Mouse (Mus musculus): ENCODE measurements at regions not wholly inside any gene's neighbourhood (a gene's known extent, or its start where the extent isn't known, plus 50 kb on each side); places are given as distances from the start of the nearest gene placed in this dataset.

DNA sequence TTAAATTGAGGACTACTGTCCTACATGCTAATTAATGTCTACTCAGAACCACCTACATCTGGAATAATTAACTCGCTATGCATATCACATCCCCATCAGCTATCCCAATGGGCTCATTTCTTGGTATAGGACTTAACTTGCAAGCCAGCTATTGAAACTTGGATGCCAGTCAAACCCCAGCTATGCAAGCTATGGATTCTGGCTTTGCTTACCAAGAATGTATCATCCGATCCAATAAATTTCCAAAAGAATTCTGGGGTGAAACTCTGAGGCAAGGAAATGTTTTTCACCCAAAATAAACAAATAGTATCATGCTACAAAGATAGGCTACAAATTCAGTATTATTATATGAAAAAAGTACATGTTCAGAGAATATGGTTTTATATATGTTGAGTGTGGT, 392.8 kb upstream of the Adamts5 start:
- Histone ChIP-seq H3K4me3 (ENCODE audit: low read depth, low read length) (no peak overlapping the region), H3K9me3 (ENCODE audit: control insufficient read depth, low read length) (no peaks in the 10 kb centered on the region), H3K4me1 (ENCODE audit: control insufficient read depth, insufficient read depth, low read length) (no peaks in the 10 kb centered on the region), H3K4me2 (no peak overlapping the region), H3K27ac (ENCODE audit: low read depth, low read length) (no peak overlapping the region), H3K36me3 (ENCODE audit: control insufficient read depth, insufficient read depth, low read length) (no peaks in the 10 kb centered on the region), H3K9ac (ENCODE audit: low read length) (no peak overlapping the region), H3K27me3 (ENCODE audit: control insufficient read depth, insufficient read depth, low read length) (no peaks in the 10 kb centered on the region)
- 91% methylated on average over 2 of the region's 2 CpGs for WGBS
- DNase-seq (ENCODE audit: low spot score, missing footprints) (no peak), ATAC-seq (ENCODE audit: low FRiP score) (no peak)

DNA sequence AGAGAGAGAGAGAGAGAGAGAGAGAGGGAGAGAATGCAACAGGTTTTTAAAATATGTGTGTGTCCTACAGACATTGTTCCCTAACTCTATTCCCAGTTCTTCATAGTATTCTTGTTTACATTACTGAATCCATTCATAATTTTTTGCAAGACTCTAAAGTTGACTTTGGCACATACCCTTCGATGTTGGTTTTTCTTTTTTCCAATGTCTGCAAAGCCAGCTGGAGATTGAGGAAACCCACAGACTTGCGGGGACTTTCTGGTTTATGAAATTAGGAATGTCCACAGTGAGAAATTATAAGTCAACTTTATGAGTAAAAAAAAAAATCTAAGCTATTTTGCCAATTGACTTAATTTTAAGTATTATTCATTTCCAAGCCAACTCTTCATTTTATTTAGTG, 379.7 kb upstream of the Adamts5 start:
- Histone ChIP-seq H3K36me3 (ENCODE audit: control insufficient read depth, insufficient read depth, low read length) (no peaks in the 10 kb centered on the region), H3K9me3 (ENCODE audit: control insufficient read depth, low read length) (no peaks in the 10 kb centered on the region), H3K27ac (ENCODE audit: low read depth, low read length) (no peak overlapping the region), H3K4me3 (ENCODE audit: low read depth, low read length) (no peak overlapping the region), H3K4me1 (ENCODE audit: control insufficient read depth, insufficient read depth, low read length) (no peaks in the 10 kb centered on the region), H3K4me2 (no peak overlapping the region), H3K9ac (ENCODE audit: low read length) (no peak overlapping the region), H3K27me3 (ENCODE audit: control insufficient read depth, insufficient read depth, low read length) (no peaks in the 10 kb centered on the region)
- ATAC-seq (ENCODE audit: low FRiP score) (no peak), DNase-seq (ENCODE audit: low spot score, missing footprints) (no peak)
- WGBS, result 88% methylated on average over 2 of the region's 2 CpGs

DNA sequence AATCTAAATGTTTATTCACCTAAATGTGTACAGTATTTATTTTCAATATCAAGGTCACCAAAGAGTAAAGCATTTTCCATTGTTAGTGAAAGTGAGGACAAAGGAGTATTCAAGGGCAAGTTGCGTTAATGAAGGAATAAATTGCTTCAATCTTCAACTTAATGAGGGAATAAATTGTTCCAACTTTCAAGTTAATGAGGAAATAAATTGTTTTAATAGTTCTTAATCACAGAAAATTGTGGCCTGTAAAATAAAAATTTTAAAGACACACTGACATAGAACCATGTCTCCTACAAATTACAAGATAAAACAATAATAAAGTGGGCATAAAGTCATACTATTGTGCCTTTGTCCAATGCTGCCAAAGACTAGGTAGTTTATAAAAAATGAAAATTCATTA, 375.4 kb upstream of the Adamts5 start:
- no peaks in the 10 kb centered on the region for H3K27me3 ChIP-seq (ENCODE audit: control insufficient read depth, insufficient read depth, low read length)
- DNase-seq (ENCODE audit: low spot score, missing footprints) (no peak), ATAC-seq (ENCODE audit: low FRiP score) (no peak)
- 85% methylated on average over 1 of the region's 1 CpGs for WGBS
- no peak overlapping the region for H3K27ac ChIP-seq (ENCODE audit: low read depth, low read length)
- H3K4me1 ChIP-seq (ENCODE audit: control insufficient read depth, insufficient read depth, low read length), result no peaks in the 10 kb centered on the region
- no peak overlapping the region for H3K4me3 ChIP-seq (ENCODE audit: low read depth, low read length)
- H3K4me2 ChIP-seq, result no peak overlapping the region
- H3K9ac ChIP-seq (ENCODE audit: low read length), result no peak overlapping the region
- no peaks in the 10 kb centered on the region for H3K9me3 ChIP-seq (ENCODE audit: control insufficient read depth, low read length)
- H3K36me3 ChIP-seq (ENCODE audit: control insufficient read depth, insufficient read depth, low read length), result no peaks in the 10 kb centered on the region

DNA sequence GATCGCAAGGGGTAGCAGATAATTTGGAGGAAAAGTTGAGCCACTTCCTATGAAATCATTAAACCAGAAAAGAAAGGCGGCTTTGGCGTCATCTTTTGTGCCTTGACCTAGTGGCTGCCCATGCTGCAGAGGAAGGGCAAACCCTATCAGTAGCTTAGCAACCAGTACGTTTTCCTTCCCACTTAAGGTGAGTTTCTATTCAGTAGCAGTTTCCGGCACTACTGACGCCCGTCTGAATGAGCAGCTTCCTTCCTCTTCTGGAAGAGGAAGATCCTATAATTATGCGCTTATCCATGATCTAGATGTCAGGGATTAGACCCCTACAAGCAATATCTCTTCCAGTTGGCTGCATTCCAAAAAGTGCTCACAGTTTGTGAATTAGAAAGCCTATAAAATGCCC, 360.0 kb upstream of the Adamts5 start:
- no peak overlapping the region for H3K9ac ChIP-seq (ENCODE audit: low read length)
- no peak for DNase-seq (ENCODE audit: low spot score, missing footprints)
- no peak for ATAC-seq (ENCODE audit: low FRiP score)
- WGBS, result 62% methylated on average over 8 of the region's 8 CpGs
- no peaks in the 10 kb centered on the region for H3K4me1 ChIP-seq (ENCODE audit: control insufficient read depth, insufficient read depth, low read length)
- H3K27ac ChIP-seq (ENCODE audit: low read depth, low read length), result no peak overlapping the region
- no peaks in the 10 kb centered on the region for H3K27me3 ChIP-seq (ENCODE audit: control insufficient read depth, insufficient read depth, low read length)
- no peak overlapping the region for H3K4me2 ChIP-seq
- no peaks in the 10 kb centered on the region for H3K9me3 ChIP-seq (ENCODE audit: control insufficient read depth, low read length)
- no peak overlapping the region for H3K4me3 ChIP-seq (ENCODE audit: low read depth, low read length)
- no peaks in the 10 kb centered on the region for H3K36me3 ChIP-seq (ENCODE audit: control insufficient read depth, insufficient read depth, low read length)

DNA sequence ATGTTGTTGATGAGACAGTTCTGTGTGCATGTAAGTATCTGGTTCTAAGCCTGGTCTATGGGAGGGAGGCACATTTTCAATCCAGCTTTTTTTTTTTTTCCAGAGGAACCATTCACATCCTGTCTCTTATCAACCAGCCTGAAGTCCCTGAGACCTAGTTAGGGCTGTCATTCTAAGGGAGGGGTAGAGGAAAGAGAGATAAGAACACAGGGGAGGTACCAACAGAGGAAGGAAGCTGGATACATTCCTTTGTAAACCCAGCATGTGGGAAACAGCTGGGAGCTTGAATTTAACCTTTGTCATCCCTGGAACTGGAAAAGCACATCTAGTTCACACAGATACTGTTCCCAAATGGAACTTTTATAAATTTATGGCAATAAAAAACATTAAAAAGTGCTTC, 351.0 kb upstream of the Adamts5 start:
- no peaks in the 10 kb centered on the region for H3K36me3 ChIP-seq (ENCODE audit: control insufficient read depth, insufficient read depth, low read length)
- H3K27ac ChIP-seq (ENCODE audit: low read depth, low read length), result no peak overlapping the region
- no peak overlapping the region for H3K9ac ChIP-seq (ENCODE audit: low read length)
- H3K9me3 ChIP-seq (ENCODE audit: control insufficient read depth, low read length), result no peaks in the 10 kb centered on the region
- H3K4me2 ChIP-seq, result no peak overlapping the region
- no peaks in the 10 kb centered on the region for H3K4me1 ChIP-seq (ENCODE audit: control insufficient read depth, insufficient read depth, low read length)
- ATAC-seq (ENCODE audit: low FRiP score), result no peak
- DNase-seq (ENCODE audit: low spot score, missing footprints), result no peak
- no peak overlapping the region for H3K4me3 ChIP-seq (ENCODE audit: low read depth, low read length)
- H3K27me3 ChIP-seq (ENCODE audit: control insufficient read depth, insufficient read depth, low read length), result no peaks in the 10 kb centered on the region

DNA sequence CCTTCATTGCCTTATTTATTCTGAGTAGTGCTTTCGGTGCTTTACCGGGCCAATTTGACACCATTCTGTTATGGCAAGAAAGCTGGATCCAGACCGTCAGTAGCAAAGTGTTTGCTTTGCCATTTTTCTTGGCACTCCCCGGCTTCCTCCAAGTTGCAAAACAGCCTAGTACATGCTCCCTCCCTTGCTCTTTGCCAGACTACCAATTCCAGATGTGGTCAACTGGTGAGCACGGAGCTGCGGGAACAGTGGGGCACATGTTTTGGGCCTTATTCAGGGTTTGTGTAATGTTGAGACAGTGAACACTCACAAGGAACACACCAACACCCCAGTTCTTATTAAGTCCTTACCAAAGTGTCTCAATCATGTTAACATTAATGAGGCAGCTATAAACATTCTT, 348.4 kb upstream of the Adamts5 start:
- Histone ChIP-seq H3K27ac (ENCODE audit: low read depth, low read length) (no peak overlapping the region), H3K27me3 (ENCODE audit: control insufficient read depth, insufficient read depth, low read length) (no peaks in the 10 kb centered on the region), H3K9me3 (ENCODE audit: control insufficient read depth, low read length) (no peaks in the 10 kb centered on the region), H3K4me1 (ENCODE audit: control insufficient read depth, insufficient read depth, low read length) (no peaks in the 10 kb centered on the region), H3K9ac (ENCODE audit: low read length) (no peak overlapping the region), H3K36me3 (ENCODE audit: control insufficient read depth, insufficient read depth, low read length) (no peaks in the 10 kb centered on the region), H3K4me2 (no peak overlapping the region), H3K4me3 (ENCODE audit: low read depth, low read length) (no peak overlapping the region)
- ATAC-seq (ENCODE audit: low FRiP score) (no peak), DNase-seq (ENCODE audit: low spot score, missing footprints) (no peak)
- WGBS, result 84% methylated on average over 6 of the region's 6 CpGs

DNA sequence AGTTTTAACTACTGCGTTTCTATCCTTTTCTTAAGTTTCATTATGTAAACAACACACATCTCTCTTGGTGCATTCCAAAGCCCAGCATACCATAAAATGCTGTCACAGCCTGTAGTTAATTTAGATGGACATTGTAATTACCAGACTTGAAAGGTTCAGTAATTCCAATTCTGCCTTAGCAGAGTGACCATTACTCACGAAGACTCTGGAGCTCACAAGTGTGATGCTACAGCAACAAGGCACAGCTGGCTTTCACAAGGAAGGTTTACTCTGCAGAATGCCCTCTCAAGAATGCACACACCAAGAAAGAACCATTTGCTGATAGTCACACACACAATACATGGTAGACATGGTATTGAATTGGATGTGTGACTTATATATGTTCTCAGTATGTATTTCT, 342.6 kb upstream of the Adamts5 start:
- H3K9ac ChIP-seq (ENCODE audit: low read length), result no peak overlapping the region
- no peaks in the 10 kb centered on the region for H3K27me3 ChIP-seq (ENCODE audit: control insufficient read depth, insufficient read depth, low read length)
- 81% methylated on average over 2 of the region's 2 CpGs for WGBS
- no peaks in the 10 kb centered on the region for H3K36me3 ChIP-seq (ENCODE audit: control insufficient read depth, insufficient read depth, low read length)
- H3K4me2 ChIP-seq, result no peak overlapping the region
- H3K4me3 ChIP-seq (ENCODE audit: low read depth, low read length), result no peak overlapping the region
- no peak for ATAC-seq (ENCODE audit: low FRiP score)
- no peak overlapping the region for H3K27ac ChIP-seq (ENCODE audit: low read depth, low read length)
- H3K9me3 ChIP-seq (ENCODE audit: control insufficient read depth, low read length), result no peaks in the 10 kb centered on the region
- no peaks in the 10 kb centered on the region for H3K4me1 ChIP-seq (ENCODE audit: control insufficient read depth, insufficient read depth, low read length)
- DNase-seq (ENCODE audit: low spot score, missing footprints), result no peak

DNA sequence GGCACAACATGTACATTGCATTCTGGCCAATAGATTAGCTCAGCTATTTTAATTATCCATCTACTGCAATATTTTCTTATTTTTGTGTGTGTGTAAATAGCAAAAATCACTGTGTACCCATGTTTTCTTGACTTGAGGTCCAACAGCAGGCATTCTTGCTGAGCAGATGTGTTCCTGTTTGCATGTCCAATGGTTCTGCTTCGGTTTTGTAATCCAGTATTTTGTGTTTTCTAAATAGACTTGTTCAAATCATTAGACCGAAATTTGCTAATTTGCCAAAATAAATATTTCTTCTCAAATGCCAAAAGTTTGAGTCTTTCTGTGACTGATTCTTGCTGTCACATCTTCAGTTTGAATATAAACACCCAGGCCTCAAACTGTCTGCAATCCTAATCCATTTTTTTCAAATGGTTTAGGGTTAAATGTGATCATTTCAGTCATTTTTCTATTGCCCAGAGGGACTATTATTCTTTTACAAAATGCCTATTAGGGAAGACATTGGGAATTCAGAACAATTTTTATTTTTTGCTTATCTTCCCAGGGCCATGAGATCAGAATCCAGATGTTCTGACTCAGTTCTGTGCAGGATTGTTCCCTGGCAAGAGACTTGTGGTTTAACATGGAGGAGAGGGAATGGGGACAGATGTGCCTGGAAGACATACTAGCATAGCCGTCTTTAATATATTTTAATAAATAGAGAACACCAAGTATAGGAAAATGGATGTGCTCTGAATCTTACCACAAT, 341.3 kb upstream of the Adamts5 start:
- Histone ChIP-seq H3K4me2 (no peak overlapping the region), H3K9ac (ENCODE audit: low read length) (no peak overlapping the region), H3K4me3 (ENCODE audit: low read depth, low read length) (no peak overlapping the region), H3K27me3 (ENCODE audit: control insufficient read depth, insufficient read depth, low read length) (no peaks in the 10 kb centered on the region), H3K4me1 (ENCODE audit: control insufficient read depth, insufficient read depth, low read length) (no peaks in the 10 kb centered on the region), H3K36me3 (ENCODE audit: control insufficient read depth, insufficient read depth, low read length) (no peaks in the 10 kb centered on the region), H3K9me3 (ENCODE audit: control insufficient read depth, low read length) (no peaks in the 10 kb centered on the region), H3K27ac (ENCODE audit: low read depth, low read length) (no peak overlapping the region)
- no peak for DNase-seq (ENCODE audit: low spot score, missing footprints)
- 91% methylated on average over 3 of the region's 3 CpGs for WGBS
- ATAC-seq (ENCODE audit: low FRiP score), result no peak

DNA sequence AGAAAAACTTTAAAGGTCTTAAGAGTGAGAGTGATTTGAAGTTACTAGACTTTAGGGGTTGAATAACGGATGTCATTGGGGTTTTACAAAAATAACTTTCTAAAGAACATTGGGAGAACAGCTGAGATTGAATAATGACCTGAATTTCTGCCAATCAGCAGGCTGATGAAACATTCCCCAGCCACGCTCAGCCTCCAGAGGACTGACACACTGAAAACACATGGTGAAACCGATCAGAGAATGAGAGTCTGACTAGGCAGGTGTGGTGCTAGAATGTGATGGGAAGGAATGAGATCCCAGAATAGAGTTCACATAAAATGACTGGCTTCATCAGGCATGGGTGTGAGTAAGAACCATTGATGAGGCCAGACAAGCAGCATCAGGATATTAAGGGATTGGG, 321.4 kb upstream of the Adamts5 start:
- no peaks in the 10 kb centered on the region for H3K4me1 ChIP-seq (ENCODE audit: control insufficient read depth, insufficient read depth, low read length)
- no peak for ATAC-seq (ENCODE audit: low FRiP score)

DNA sequence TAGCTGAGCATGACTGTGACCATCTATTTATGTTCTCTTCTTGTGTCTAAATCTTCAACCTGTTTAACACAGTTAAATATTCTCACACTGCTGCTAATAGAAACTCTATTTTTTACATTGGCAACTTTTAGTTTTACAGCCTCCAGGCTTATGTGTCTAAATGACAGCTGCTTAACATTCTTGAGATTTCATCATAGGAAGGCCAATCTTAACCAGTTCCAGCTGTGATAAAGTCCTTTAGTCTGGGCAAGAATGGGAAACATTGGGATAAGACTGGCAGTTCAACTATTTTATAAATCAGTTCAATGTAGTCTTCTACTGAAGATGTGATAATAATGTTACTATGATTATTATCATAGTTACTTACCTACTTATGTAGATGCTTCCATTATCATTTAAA, 308.9 kb upstream of the Adamts5 start:
- no peaks in the 10 kb centered on the region for H3K4me1 ChIP-seq (ENCODE audit: control insufficient read depth, insufficient read depth, low read length)
- H3K9ac ChIP-seq (ENCODE audit: low read length), result no peak overlapping the region
- no peak for DNase-seq (ENCODE audit: low spot score, missing footprints)
- H3K36me3 ChIP-seq (ENCODE audit: control insufficient read depth, insufficient read depth, low read length), result no peaks in the 10 kb centered on the region
- H3K4me3 ChIP-seq (ENCODE audit: low read depth, low read length), result no peak overlapping the region
- no peaks in the 10 kb centered on the region for H3K27me3 ChIP-seq (ENCODE audit: control insufficient read depth, insufficient read depth, low read length)
- no peak overlapping the region for H3K4me2 ChIP-seq
- no peak overlapping the region for H3K27ac ChIP-seq (ENCODE audit: low read depth, low read length)
- ATAC-seq (ENCODE audit: low FRiP score), result no peak
- no peaks in the 10 kb centered on the region for H3K9me3 ChIP-seq (ENCODE audit: control insufficient read depth, low read length)

More for the DNA sequence above, 321.4 kb upstream of the Adamts5 start:
- no peak for DNase-seq (ENCODE audit: low spot score, missing footprints)
- Histone ChIP-seq H3K36me3 (ENCODE audit: control insufficient read depth, insufficient read depth, low read length) (no peaks in the 10 kb centered on the region), H3K9ac (ENCODE audit: low read length) (no peak overlapping the region), H3K9me3 (ENCODE audit: control insufficient read depth, low read length) (no peaks in the 10 kb centered on the region), H3K4me2 (no peak overlapping the region), H3K27me3 (ENCODE audit: control insufficient read depth, insufficient read depth, low read length) (no peaks in the 10 kb centered on the region), H3K4me3 (ENCODE audit: low read depth, low read length) (no peak overlapping the region), H3K27ac (ENCODE audit: low read depth, low read length) (no peak overlapping the region)
- 86% methylated on average over 3 of the region's 3 CpGs for WGBS

Data from midbrain, embryonic 11.5 days (tissue).